Mouse (Mus musculus): ENCODE results near the gene D230025D16Rik. TPM values are rescaled to one million over a fixed set of nuclear protein-coding genes. Genes with fewer than 3 reads are reported as not detected.
A peak's percentile ranks its signal among the peaks of the same experiment; 100 is the strongest.

Gene D230025D16Rik
- polyA plus RNA-seq, 1 experiment from 2014 or later = 25.2 TPM

- Histone ChIP-seq H3K27ac (peak overlapping the region; percentile 3; the same call in 1 of the 2 replicates), H3K4me2 (peak overlapping the region; percentile 92), H3K27me3 (no peaks in the 10 kb centered on the region), H3K9ac (peak overlapping the region; percentile 97), H3K4me1 (peaks cover 26% of the 10 kb centered on the region), H3K9me3 (replicated peaks) (no peaks in the 10 kb centered on the region), H3K36me3 (peaks cover 51% of the 10 kb centered on the region), H3K4me3 (replicated peaks) (peak overlapping the region; percentile 100)
- ATAC-seq (replicated peaks; ENCODE audit: low FRiP score) = no peak
- 55% methylated on average over 18 of the region's 18 CpGs for WGBS
Measured at GRCm38 (mm10) chr8:105298351-105299252, 73.7 kb downstream of the D230025D16Rik start.

DNA sequence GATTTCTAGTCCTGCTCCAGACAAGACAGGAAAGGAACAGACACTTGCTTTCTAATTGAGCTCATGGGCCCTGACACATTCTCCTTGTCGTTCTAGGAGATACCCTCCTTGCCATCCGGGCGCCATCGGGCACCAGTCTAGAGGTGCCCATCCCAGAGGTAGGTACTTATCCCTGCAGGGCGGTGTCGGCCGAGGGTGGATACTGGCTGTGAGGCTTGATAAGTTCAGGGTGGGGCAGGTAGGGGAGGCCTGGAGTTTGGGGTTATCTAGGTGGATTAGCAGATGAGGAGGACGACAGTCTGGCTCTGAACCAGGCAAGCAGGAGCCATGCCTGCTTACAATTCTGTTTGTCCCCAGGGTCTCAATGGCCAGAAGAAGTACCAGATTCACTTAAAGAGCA is 75.0 kb downstream of the D230025D16Rik start:
- WGBS = 94% methylated on average over 8 of the region's 8 CpGs
- Histone ChIP-seq H3K27me3 (no peaks in the 10 kb centered on the region), H3K27ac (no peak overlapping the region), H3K36me3 (peaks cover 65% of the 10 kb centered on the region), H3K4me1 (peaks cover 34% of the 10 kb centered on the region), H3K9me3 (replicated peaks) (no peaks in the 10 kb centered on the region), H3K4me2 (no peak overlapping the region), H3K4me3 (replicated peaks) (no peak overlapping the region), H3K9ac (no peak overlapping the region)
- ATAC-seq (replicated peaks; ENCODE audit: low FRiP score) = peak; percentile 59; the same call in 1 of the 2 replicates

Other genes starting within 250 kb of the D230025D16Rik start
- not detected in 2 replicates for gene Ces2h, start 224.3 kb upstream of the D230025D16Rik start, polyA plus RNA-seq (2015; fragmentation: Nextera tagmentation; extraction: Ambion mirVana)
- gene Ces3a, start 176.5 kb upstream of the D230025D16Rik start, polyA plus RNA-seq (2015; fragmentation: Nextera tagmentation; extraction: Ambion mirVana) = not detected in 2 replicates
- not detected in 2 replicates for gene Ces3b, start 141.4 kb upstream of the D230025D16Rik start, polyA plus RNA-seq (2015; fragmentation: Nextera tagmentation; extraction: Ambion mirVana)
- gene Ces4a, start 93.3 kb upstream of the D230025D16Rik start, polyA plus RNA-seq (2015; fragmentation: Nextera tagmentation; extraction: Ambion mirVana) = not detected in 2 replicates
- gene Cbfb, start 54.5 kb upstream of the D230025D16Rik start, polyA plus RNA-seq (2015; fragmentation: Nextera tagmentation; extraction: Ambion mirVana) = 67.7 and 73.2 TPM in 2 replicates
- gene B3gnt9, start 30.0 kb downstream of the D230025D16Rik start, polyA plus RNA-seq (2015; fragmentation: Nextera tagmentation; extraction: Ambion mirVana) = 9.6 and 13.5 TPM in 2 replicates
- 20.0 and 24.2 TPM in 2 replicates for gene Tradd, start 39.5 kb downstream of the D230025D16Rik start, polyA plus RNA-seq (2015; fragmentation: Nextera tagmentation; extraction: Ambion mirVana)
- 2.3 and 2.7 TPM in 2 replicates for gene Fbxl8, start 39.5 kb downstream of the D230025D16Rik start, polyA plus RNA-seq (2015; fragmentation: Nextera tagmentation; extraction: Ambion mirVana)
- 0.12 and 0.13 TPM in 2 replicates for gene Hsf4, start 44.7 kb downstream of the D230025D16Rik start, polyA plus RNA-seq (2015; fragmentation: Nextera tagmentation; extraction: Ambion mirVana)
- 0.84 and 1.1 TPM in 2 replicates for gene Nol3, start 51.0 kb downstream of the D230025D16Rik start, polyA plus RNA-seq (2015; fragmentation: Nextera tagmentation; extraction: Ambion mirVana)
- 10.6 and 12.6 TPM in 2 replicates for gene 4931428F04Rik, start 64.7 kb downstream of the D230025D16Rik start, polyA plus RNA-seq (2015; fragmentation: Nextera tagmentation; extraction: Ambion mirVana)
- gene Exoc3l, start 71.0 kb downstream of the D230025D16Rik start, polyA plus RNA-seq (2015; fragmentation: Nextera tagmentation; extraction: Ambion mirVana) = 21.6 and 25.4 TPM in 2 replicates
- gene E2f4, start 72.5 kb downstream of the D230025D16Rik start, polyA plus RNA-seq (2015; fragmentation: Nextera tagmentation; extraction: Ambion mirVana) = 88.8 and 103 TPM in 2 replicates
- gene Elmo3, start 80.5 kb downstream of the D230025D16Rik start, polyA plus RNA-seq (2015; fragmentation: Nextera tagmentation; extraction: Ambion mirVana) = 10.6 and 11.5 TPM in 2 replicates
- gene Lrrc29, start 101.1 kb downstream of the D230025D16Rik start, polyA plus RNA-seq (2015; fragmentation: Nextera tagmentation; extraction: Ambion mirVana) = 2.2 and 2.6 TPM in 2 replicates
- 119 and 125 TPM in 2 replicates for gene Tmem208, start 101.2 kb downstream of the D230025D16Rik start, polyA plus RNA-seq (2015; fragmentation: Nextera tagmentation; extraction: Ambion mirVana)
- gene Fhod1, start 122.8 kb downstream of the D230025D16Rik start, polyA plus RNA-seq (2015; fragmentation: Nextera tagmentation; extraction: Ambion mirVana) = 3.5 TPM in 2 replicates
- 2.5 and 2.9 TPM in 2 replicates for gene Slc9a5, start 123.7 kb downstream of the D230025D16Rik start, polyA plus RNA-seq (2015; fragmentation: Nextera tagmentation; extraction: Ambion mirVana)
- 0.39 and 0.50 TPM in 2 replicates for gene Plekhg4, start 148.1 kb downstream of the D230025D16Rik start, polyA plus RNA-seq (2015; fragmentation: Nextera tagmentation; extraction: Ambion mirVana)
- gene Kctd19, start 188.4 kb downstream of the D230025D16Rik start, polyA plus RNA-seq (2015; fragmentation: Nextera tagmentation; extraction: Ambion mirVana) = not detected in 2 replicates
- 0.18 and 0.22 TPM in 2 replicates for gene Lrrc36, start 188.4 kb downstream of the D230025D16Rik start, polyA plus RNA-seq (2015; fragmentation: Nextera tagmentation; extraction: Ambion mirVana)
- 30.7 and 38.3 TPM in 2 replicates for gene Tppp3, start 246.4 kb downstream of the D230025D16Rik start, polyA plus RNA-seq (2015; fragmentation: Nextera tagmentation; extraction: Ambion mirVana)